Mouse (Mus musculus): ENCODE results near the gene Gm32717. TPM values are rescaled to one million over a fixed set of nuclear protein-coding genes. Genes with fewer than 3 reads are reported as not detected.

The Gm32717 gene
- polyA plus RNA-seq (2015; fragmentation: Nextera tagmentation; extraction: Ambion mirVana), result not detected in 2 replicates

DNA sequence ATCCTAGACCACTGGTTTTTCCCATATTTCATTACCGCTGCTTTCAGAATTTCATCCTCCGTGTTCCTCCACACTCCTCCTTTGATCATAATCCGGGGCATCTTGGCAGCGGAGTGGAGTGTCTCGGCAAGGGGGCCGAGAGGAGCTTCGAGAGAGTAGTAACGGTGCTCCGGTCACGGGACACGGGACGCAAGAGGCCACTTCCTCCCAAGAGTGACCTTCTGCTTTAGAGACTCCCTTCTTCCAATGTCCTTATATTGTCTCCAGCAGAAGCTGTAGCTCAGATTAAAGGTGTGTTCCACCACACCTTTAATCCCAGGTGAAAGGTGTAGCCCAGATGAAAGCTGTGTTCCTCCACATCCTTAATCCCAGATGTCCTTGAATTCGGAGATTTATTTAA, at the start of gene Gm32717:
Gm32717 (minus strand) TSS at position 101 of the 400 bp plus-strand sequence.

DNA sequence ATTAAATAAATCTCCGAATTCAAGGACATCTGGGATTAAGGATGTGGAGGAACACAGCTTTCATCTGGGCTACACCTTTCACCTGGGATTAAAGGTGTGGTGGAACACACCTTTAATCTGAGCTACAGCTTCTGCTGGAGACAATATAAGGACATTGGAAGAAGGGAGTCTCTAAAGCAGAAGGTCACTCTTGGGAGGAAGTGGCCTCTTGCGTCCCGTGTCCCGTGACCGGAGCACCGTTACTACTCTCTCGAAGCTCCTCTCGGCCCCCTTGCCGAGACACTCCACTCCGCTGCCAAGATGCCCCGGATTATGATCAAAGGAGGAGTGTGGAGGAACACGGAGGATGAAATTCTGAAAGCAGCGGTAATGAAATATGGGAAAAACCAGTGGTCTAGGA, 17.8 kb upstream of the Gm32717 start, which contains the start of gene Gm32802:
Gm32802 (plus strand) TSS at position 301 of the 400 bp plus-strand sequence.

GRCm38 (mm10) chr10:118204642-118205041, 35.9 kb downstream of the Gm32717 start, which contains the start of gene Il22:
TSS of gene Il22 (plus strand) at chr10:118204942.

Other genes with a start within 250 kb of the Gm32717 start
- 7.0 and 7.1 TPM in 2 replicates for gene Mdm1, start 99.0 kb downstream of the Gm32717 start, polyA plus RNA-seq (2015; fragmentation: Nextera tagmentation; extraction: Ambion mirVana)
- gene Il22, start 35.8 kb downstream of the Gm32717 start, polyA plus RNA-seq (2015; fragmentation: Nextera tagmentation; extraction: Ambion mirVana), result not detected in 2 replicates
- not detected in 2 replicates for gene Gm32802, start 17.9 kb upstream of the Gm32717 start, polyA plus RNA-seq (2015; fragmentation: Nextera tagmentation; extraction: Ambion mirVana)
- not detected in 2 replicates for gene Iltifb, start 54.3 kb upstream of the Gm32717 start, polyA plus RNA-seq (2015; fragmentation: Nextera tagmentation; extraction: Ambion mirVana)
- gene Gm9040, start 86.2 kb upstream of the Gm32717 start, polyA plus RNA-seq (2015; fragmentation: Nextera tagmentation; extraction: Ambion mirVana), result not detected in 2 replicates
- not detected in 2 replicates for gene Gm9044, start 91.6 kb upstream of the Gm32717 start, polyA plus RNA-seq (2015; fragmentation: Nextera tagmentation; extraction: Ambion mirVana)
- gene Gm9045, start 97.1 kb upstream of the Gm32717 start, polyA plus RNA-seq (2015; fragmentation: Nextera tagmentation; extraction: Ambion mirVana), result not detected in 2 replicates
- not detected in 2 replicates for gene Gm9046, start 102.5 kb upstream of the Gm32717 start, polyA plus RNA-seq (2015; fragmentation: Nextera tagmentation; extraction: Ambion mirVana)
- gene Gm9048, start 107.9 kb upstream of the Gm32717 start, polyA plus RNA-seq (2015; fragmentation: Nextera tagmentation; extraction: Ambion mirVana), result not detected in 2 replicates
- gene Gm9049, start 113.3 kb upstream of the Gm32717 start, polyA plus RNA-seq (2015; fragmentation: Nextera tagmentation; extraction: Ambion mirVana), result not detected in 2 replicates
- not detected in 2 replicates for gene Ifng, start 200.3 kb upstream of the Gm32717 start, polyA plus RNA-seq (2015; fragmentation: Nextera tagmentation; extraction: Ambion mirVana)

Measured in skeletal muscle tissue, postnatal 0 days (tissue).